Mouse (Mus musculus): ENCODE data around the gene Try10. TPM values are rescaled to one million over a fixed set of nuclear protein-coding genes. Genes with fewer than 3 reads are reported as not detected.
"Not testable (repeated sequence)": the region's sequence is repeated elsewhere in the genome, so short reads cannot be mapped to it uniquely, and the experiment has no call there.

The Try10 gene
- polyA plus RNA-seq (2015; fragmentation: Nextera tagmentation; extraction: Ambion mirVana), result not detected in 2 replicates

GRCm38 (mm10) chr6:41353932-41354331 lies at the start of gene Try10:
Try10 (plus strand) TSS chr6:41354105.
- H3K4me1 ChIP-seq (replicated peaks), result no peaks in the 10 kb centered on the region
- WGBS, result 89% methylated on average over 2 of the region's 2 CpGs

GRCm38 (mm10) chr6:41316741-41317140 lies 37.2 kb upstream of the Try10 start, which contains the start of gene Try5:
Try5 (minus strand) TSS chr6:41316841.
- not testable (repeated sequence) for H3K4me1 ChIP-seq (replicated peaks); H3K4me2 ChIP-seq; H3K9ac ChIP-seq; H3K27me3 ChIP-seq; H3K36me3 ChIP-seq; ATAC-seq (ENCODE audit: low read depth); H3K27ac ChIP-seq (replicated peaks); H3K4me3 ChIP-seq; H3K9me3 ChIP-seq
- 79% methylated on average over 3 of the region's 3 CpGs for WGBS

More at GRCm38 (mm10) chr6:41353932-41354331, at the start of gene Try10:
- Histone ChIP-seq H3K27ac (replicated peaks) (no peak within 1 kb of the TSS), H3K27me3 (no peaks in the 10 kb centered on the region), H3K9me3 (no peaks in the 10 kb centered on the region), H3K36me3 (no peaks in the 10 kb centered on the region), H3K9ac (no peak within 1 kb of the TSS), H3K4me2 (no peak within 1 kb of the TSS), H3K4me3 (no peak within 1 kb of the TSS)
- no peak for ATAC-seq (ENCODE audit: low read depth)

- not testable (repeated sequence) for H3K27ac ChIP-seq (replicated peaks); H3K36me3 ChIP-seq; H3K27me3 ChIP-seq; H3K9me3 ChIP-seq; H3K4me2 ChIP-seq; H3K4me1 ChIP-seq (replicated peaks); ATAC-seq (ENCODE audit: low read depth); H3K9ac ChIP-seq; H3K4me3 ChIP-seq
- WGBS, result 90% methylated on average over 2 of the region's 2 CpGs
Observed at GRCm38 (mm10) chr6:41373772-41374171, 19.9 kb downstream of the Try10 start.

- not testable (repeated sequence) for H3K4me3 ChIP-seq; ATAC-seq (ENCODE audit: low read depth); H3K4me1 ChIP-seq (replicated peaks); H3K27ac ChIP-seq (replicated peaks); H3K4me2 ChIP-seq; H3K9ac ChIP-seq; H3K27me3 ChIP-seq; H3K36me3 ChIP-seq; H3K9me3 ChIP-seq
Observed at GRCm38 (mm10) chr6:41377578-41377977, 23.7 kb downstream of the Try10 start, which contains the start of gene Prss3. Prss3 (minus strand) TSS chr6:41377678.

GRCm38 (mm10) chr6:41386781-41387180 lies 32.9 kb downstream of the Try10 start:
- Histone ChIP-seq H3K36me3 (no peaks in the 10 kb centered on the region), H3K4me1 (replicated peaks) (no peaks in the 10 kb centered on the region), H3K27ac (replicated peaks) (no peak overlapping the region), H3K4me2 (no peak overlapping the region), H3K9ac (no peak overlapping the region), H3K4me3 (no peak overlapping the region), H3K27me3 (no peaks in the 10 kb centered on the region), H3K9me3 (no peaks in the 10 kb centered on the region)
- WGBS, result 82% methylated on average over 2 of the region's 2 CpGs
- no peak for ATAC-seq (ENCODE audit: low read depth)

GRCm38 (mm10) chr6:41391640-41392039 lies 37.7 kb downstream of the Try10 start:
- ATAC-seq (ENCODE audit: low read depth); H3K27ac ChIP-seq (replicated peaks); H3K9me3 ChIP-seq; H3K36me3 ChIP-seq; H3K27me3 ChIP-seq; H3K4me3 ChIP-seq; H3K4me1 ChIP-seq (replicated peaks); H3K9ac ChIP-seq; H3K4me2 ChIP-seq: not testable (repeated sequence)
- 78% methylated on average over 1 of the region's 1 CpGs for WGBS

- not testable (repeated sequence) for H3K4me1 ChIP-seq (replicated peaks); H3K27me3 ChIP-seq; H3K27ac ChIP-seq (replicated peaks); H3K9me3 ChIP-seq; ATAC-seq (ENCODE audit: low read depth); H3K36me3 ChIP-seq; H3K4me3 ChIP-seq; H3K4me2 ChIP-seq; H3K9ac ChIP-seq
Observed at GRCm38 (mm10) chr6:41392056-41392455, 38.2 kb downstream of the Try10 start, which contains the start of gene Gm5771. Gm5771 (plus strand) TSS chr6:41392356.

Other genes starting within 250 kb of the Try10 start
- gene Try4, start 51.8 kb upstream of the Try10 start, polyA plus RNA-seq (2015; fragmentation: Nextera tagmentation; extraction: Ambion mirVana), result not detected in 2 replicates
- gene Try5, start 37.3 kb upstream of the Try10 start, polyA plus RNA-seq (2015; fragmentation: Nextera tagmentation; extraction: Ambion mirVana), result not detected in 2 replicates
- not detected in 2 replicates for gene Prss3, start 23.6 kb downstream of the Try10 start, polyA plus RNA-seq (2015; fragmentation: Nextera tagmentation; extraction: Ambion mirVana)
- not detected in 2 replicates for gene Gm5771, start 38.3 kb downstream of the Try10 start, polyA plus RNA-seq (2015; fragmentation: Nextera tagmentation; extraction: Ambion mirVana)
- gene Gm10334, start 92.0 kb downstream of the Try10 start, polyA plus RNA-seq (2015; fragmentation: Nextera tagmentation; extraction: Ambion mirVana), result not detected in 2 replicates
- gene Prss1, start 104.8 kb downstream of the Try10 start, polyA plus RNA-seq (2015; fragmentation: Nextera tagmentation; extraction: Ambion mirVana), result not detected in 2 replicates
- gene Prss2, start 167.7 kb downstream of the Try10 start, polyA plus RNA-seq (2015; fragmentation: Nextera tagmentation; extraction: Ambion mirVana), result not detected in 2 replicates